Mouse (Mus musculus) embryonic fibroblast, embryonic 13.5 days (primary cell): Measurements from ENCODE around the gene Pex11g.
A peak's percentile ranks its signal among the peaks of the same experiment; 100 is the strongest.

Experiments used
- CTCF ChIP-seq: IDR thresholded peaks from 2 replicates; pipeline ENCODE4 v1.5.1; 2011; ENCODE audit warnings: mild to moderate bottlenecking, control low read depth, low read length, moderate library complexity, borderline replicate concordance; ENCODE audit not compliant: insufficient read depth
- POLR2A ChIP-seq: IDR thresholded peaks from 2 replicates; pipeline ENCODE4 v1.6.1; 2011; ENCODE audit warnings: low read depth, mild to moderate bottlenecking, control low read depth, low read length, moderate library complexity

- peak; percentile 90 for TF ChIP-seq POLR2A
- TF ChIP-seq CTCF, result peak; percentile 24; the same call in 1 of the 2 replicates
Observed at GRCm38 (mm10) chr8:3500235-3501090, 33.0 kb upstream of the Pex11g start, which contains the start of gene Mcoln1.
